Mouse (Mus musculus): ENCODE results near the gene Asgr2.
"Not testable (repeated sequence)": the region's sequence is repeated elsewhere in the genome, so short reads cannot be mapped to it uniquely, and the experiment has no call there.

Gene Asgr2

GRCm38 (mm10) chr11:70097396-70097795 is 5.0 kb downstream of the Asgr2 start:
- DNase-seq (ENCODE audit: low spot score) = no peak

DNA sequence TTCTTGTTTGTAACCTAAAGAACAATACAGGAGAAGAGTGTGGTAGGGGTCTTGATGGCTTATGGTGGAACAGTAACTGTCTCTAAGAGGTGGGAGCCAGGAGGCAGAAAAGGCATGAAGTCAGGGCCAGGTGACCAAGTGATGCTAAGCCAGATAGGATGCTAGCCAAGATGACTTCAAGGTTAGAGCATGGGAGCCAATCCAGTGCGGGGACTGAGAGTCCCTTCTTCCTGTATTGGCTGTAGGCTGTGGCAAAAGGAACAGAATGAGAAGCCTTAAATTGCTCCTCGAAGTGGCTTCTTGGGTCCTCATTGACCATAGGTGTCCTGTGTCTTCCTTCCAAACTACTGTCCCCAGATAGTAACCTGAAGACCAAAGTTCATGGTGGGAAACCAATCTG is 6.7 kb downstream of the Asgr2 start:
- DNase-seq (ENCODE audit: low spot score) = no peak

- no peak for DNase-seq (ENCODE audit: low spot score)
Measured at GRCm38 (mm10) chr11:70099809-70100208, 7.4 kb downstream of the Asgr2 start.

DNA sequence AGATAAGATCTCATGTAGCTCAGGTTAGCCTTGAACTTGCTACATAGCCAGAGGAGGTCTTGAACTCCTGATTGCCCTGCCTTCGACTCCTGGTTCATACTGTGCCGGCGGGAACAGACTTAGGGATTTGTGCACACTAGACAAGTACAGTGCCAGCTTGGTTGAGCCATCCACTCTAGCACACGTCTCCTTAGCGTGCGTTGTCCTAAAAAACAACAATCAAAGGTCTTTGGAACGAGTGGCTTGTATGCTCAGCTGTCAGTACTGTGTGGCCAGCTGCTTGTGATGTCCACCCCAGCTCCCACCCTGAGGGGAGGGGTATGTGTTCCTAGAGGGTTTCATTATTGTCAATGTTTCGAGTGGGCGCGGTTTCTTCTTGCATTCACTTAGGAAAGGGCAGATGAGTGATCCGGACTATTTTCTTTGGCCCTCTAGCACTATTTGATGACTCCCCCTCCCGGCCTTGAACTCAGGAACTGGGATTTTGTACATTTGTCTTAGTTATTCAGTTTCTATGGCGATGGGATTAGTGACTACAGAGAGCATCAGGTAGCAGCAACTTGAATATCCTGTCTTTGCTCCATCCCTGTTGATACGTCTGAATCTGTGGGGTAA is 11.4 kb downstream of the Asgr2 start:
- no peak for DNase-seq (ENCODE audit: low spot score)

GRCm38 (mm10) chr11:70107085-70107484 is 14.6 kb downstream of the Asgr2 start:
- DNase-seq (ENCODE audit: low spot score) = no peak

DNA sequence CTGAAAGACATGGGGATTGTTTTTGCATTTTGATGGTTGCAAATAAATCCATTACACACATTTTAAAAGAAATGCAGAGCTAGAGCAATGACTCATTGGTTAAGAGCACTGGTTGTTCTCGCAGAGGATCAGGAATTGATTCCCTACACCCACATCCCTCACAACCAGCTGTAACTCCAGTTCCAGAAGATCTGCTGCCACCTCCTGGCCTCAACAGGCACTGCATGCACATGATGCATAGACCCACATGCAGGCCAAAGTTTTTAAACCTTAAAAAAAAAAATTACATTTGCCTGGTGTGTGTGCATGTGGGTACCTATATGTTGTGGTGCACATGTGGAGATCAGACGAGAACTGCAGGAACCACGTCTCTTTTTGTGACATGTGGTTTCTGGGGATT is 17.7 kb downstream of the Asgr2 start:
- no peak for DNase-seq (ENCODE audit: low spot score)

GRCm38 (mm10) chr11:70114562-70114961 is 22.1 kb downstream of the Asgr2 start:
- no peak for DNase-seq (ENCODE audit: low spot score)

DNA sequence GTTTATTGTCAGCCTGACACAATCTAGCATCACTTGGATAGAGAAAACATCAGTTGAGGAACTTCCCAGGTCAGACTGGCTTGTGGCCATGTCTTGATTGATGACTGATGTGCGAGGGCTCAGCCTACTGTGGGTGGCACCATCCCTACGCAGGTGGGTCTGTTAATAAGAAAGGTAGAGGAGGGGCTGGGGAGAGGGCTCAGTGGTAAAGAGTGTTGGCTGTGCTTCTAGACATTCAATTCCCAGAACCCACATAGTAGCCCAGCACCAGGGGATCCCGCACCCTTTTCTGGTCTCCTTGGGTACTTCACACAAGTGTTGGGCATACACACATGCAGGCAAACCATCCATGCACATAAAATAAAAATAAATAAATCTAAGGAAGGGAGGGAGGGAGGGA is 23.5 kb downstream of the Asgr2 start:
- no peak for DNase-seq (ENCODE audit: low spot score)

DNA sequence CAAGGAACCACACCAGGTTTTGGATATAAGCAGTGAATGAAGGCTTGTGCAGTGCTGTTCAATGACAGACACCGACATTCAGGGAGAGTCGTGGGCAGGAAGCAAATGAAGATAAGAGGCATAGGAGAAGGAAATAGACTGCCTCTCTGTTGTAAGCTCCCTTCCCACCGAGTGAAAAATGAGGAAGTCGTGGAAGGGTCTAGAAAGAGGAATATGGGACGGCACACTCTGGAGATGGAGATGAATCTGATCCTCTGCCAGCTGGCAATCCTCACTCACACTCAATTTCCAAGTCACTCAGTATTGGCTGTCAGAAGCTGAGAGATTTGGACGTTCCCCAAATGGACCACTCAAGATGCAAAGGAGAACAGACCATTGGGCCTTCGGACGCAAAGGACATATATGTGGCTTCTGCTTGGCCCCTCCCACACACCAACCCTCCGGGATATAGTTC is 37.5 kb downstream of the Asgr2 start, which contains the start of gene Mgl2:
Gene Mgl2 (plus strand): TSS at position 404 of the 454 bp plus-strand sequence.
- no peak for DNase-seq (ENCODE audit: low spot score)

DNA sequence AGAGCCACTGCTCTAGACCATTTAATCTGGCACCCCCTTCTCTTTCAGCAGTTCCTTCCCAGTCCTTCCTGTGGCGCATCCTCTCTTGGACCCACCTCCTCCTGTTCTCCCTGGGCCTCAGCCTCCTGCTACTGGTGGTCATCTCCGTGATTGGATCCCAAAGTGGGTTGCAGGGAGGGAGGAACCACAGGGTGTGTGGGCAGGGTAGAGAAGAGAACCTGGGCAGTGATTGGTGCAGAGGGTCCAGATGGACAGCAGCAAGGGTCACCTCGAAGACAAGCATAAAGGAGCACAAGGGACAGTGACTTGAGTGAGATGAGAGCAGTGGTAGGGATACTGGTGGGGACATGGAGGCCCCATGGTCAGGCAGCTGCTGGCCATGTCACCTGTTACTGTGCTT is 42.6 kb downstream of the Asgr2 start:
- not testable (repeated sequence) for DNase-seq (ENCODE audit: low spot score)

DNA sequence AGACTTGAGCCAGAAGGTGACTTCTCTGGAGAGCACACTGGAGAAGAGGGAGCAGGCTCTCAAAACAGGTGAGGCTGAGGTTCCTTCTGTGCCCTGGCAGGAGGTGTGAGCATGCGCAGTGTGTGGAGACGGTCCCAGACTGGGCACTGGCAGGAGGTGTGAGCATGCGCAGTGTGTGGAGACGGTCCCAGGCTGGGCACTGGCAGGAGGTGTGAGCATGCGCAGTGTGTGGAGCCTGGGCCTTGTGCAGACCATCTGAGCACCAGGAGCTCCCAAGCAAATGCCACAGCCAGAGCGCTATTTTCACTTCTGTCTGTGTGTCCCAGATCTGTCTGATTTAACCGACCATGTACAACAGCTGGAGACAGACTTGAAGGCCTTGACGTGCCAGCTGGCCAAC is 43.5 kb downstream of the Asgr2 start:
- not testable (repeated sequence) for DNase-seq (ENCODE audit: low spot score)

- DNase-seq (ENCODE audit: low spot score) = no peak
Measured at GRCm38 (mm10) chr11:70139171-70139570, 46.7 kb downstream of the Asgr2 start.

DNA sequence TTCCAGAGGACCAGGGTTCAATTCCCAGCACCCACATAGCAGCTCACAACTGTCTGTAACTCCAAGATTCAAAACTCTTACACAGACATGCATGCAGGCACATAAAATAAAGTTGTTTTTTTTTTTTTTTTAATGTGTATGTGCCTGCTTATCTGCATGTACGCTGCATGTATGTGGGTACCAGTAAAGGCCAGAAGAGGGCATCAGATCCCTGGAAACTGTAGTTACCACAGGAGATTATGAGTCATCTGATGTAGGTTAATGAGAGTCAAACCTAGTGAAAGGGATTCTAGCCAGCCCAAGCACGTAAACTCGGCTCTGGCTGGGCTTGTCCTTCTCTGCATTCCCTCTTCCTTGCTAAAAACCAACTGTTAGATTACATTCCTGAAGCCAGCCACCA is 58.6 kb downstream of the Asgr2 start:
- DNase-seq (ENCODE audit: low spot score) = no peak

All from left cerebral cortex, adult 11 months (tissue).